Mouse (Mus musculus): ENCODE measurements around the gene Fn1. TPM values are rescaled to one million over a fixed set of nuclear protein-coding genes. Genes with fewer than 3 reads are reported as not detected.

The Fn1 gene
- polyA plus RNA-seq, 2 experiments = 232 to 628 TPM

DNA sequence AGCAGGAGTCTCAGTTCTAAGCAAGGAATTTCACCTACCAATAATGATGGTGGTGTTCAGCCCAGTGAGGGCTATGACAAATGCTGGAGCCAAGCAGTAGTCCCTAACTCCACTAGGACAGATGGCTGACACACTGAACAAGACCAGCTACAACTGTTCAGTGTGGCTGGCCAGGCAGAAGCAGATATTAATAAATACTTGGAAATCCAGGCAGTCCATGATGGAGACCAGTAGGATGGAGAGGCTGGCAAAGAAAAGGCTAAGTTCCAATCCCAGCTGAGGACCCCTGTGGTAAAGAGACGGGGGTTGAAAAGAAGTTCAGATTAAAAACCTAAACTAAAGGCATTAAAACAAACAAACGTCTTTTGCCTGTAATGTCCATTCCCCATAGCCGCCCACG lies 113.4 kb downstream of the Fn1 start:
- Histone ChIP-seq H3K27me3 (ENCODE audit: control insufficient read depth, insufficient read depth, low read length) (no peaks in the 10 kb centered on the region), H3K36me3 (ENCODE audit: control insufficient read depth, insufficient read depth, low read length) (no peaks in the 10 kb centered on the region), H3K4me3 (replicated peaks; ENCODE audit: low read length) (no peak overlapping the region), H3K9ac (ENCODE audit: low read depth, low read length, severe bottlenecking) (no peak overlapping the region), H3K9me3 (ENCODE audit: control insufficient read depth, low read length) (no peaks in the 10 kb centered on the region), H3K4me1 (ENCODE audit: control insufficient read depth, insufficient read depth, low read length) (no peaks in the 10 kb centered on the region), H3K27ac (replicated peaks; ENCODE audit: low read depth, low read length) (no peak overlapping the region), H3K4me2 (replicated peaks; ENCODE audit: low read depth, low read length, severe bottlenecking) (no peak overlapping the region)
- TF ChIP-seq POLR2A (IDR thresholded peaks at IDR 0.05; ENCODE audit: borderline replicate concordance, extremely low read depth, insufficient read depth, insufficient read length) = no peak
- DNase-seq (ENCODE audit: low spot score) (no peak), ATAC-seq (ENCODE audit: low FRiP score, low read depth) (no peak)
- 82% methylated on average over 4 of the region's 4 CpGs for WGBS

Other genes starting within 250 kb of the Fn1 start
- gene Abca12, start 238.3 kb downstream of the Fn1 start, polyA plus RNA-seq (2012; rRNA removed) = 1.5 and 1.9 TPM in 2 replicates
- gene Abca12, start 238.3 kb downstream of the Fn1 start, polyA plus RNA-seq (2014; fragmentation: Nextera tagmentation; extraction: Ambion mirVana) = 3.2 and 3.7 TPM in 2 replicates
- gene Atic, start 96.0 kb downstream of the Fn1 start, polyA plus RNA-seq (2012; rRNA removed) = 67.8 and 73.5 TPM in 2 replicates
- 56.0 and 59.3 TPM in 2 replicates for gene Atic, start 96.0 kb downstream of the Fn1 start, polyA plus RNA-seq (2014; fragmentation: Nextera tagmentation; extraction: Ambion mirVana)